Comparison of ENCODE assay signal across 22 mouse cellular contexts in genomic region chr19:27441106-27441505, GRCm38 (mm10). TPM values are rescaled to one million over a fixed set of nuclear protein-coding genes. Genes with fewer than 3 reads are reported as not detected.
DNase-seq lines count a peak whose midpoint lies in the region; ATAC-seq and TF ChIP-seq lines count a peak whose summit lies in the region.
"Had no signal": no experiment of that assay in that cellular context is flagged by ENCODE, and none has a peak within 500 bp of the region (broad histone marks: within the 10 kb centered on the region; RNA-seq: fewer than 3 reads in every experiment).

No protein-coding gene starts in this region.

- H3K4me3 ChIP-seq in heart, embryonic 16.5 days (ENCODE audit: low read length) = no peak overlapping the region
- H3K4me3 ChIP-seq in limb, embryonic 11.5 days (ENCODE audit: low read depth, low read length) = no peak overlapping the region
- H3K4me3 ChIP-seq in cerebellum, adult 2 months (replicated peaks; ENCODE audit: insufficient read depth, low read depth, low read length) = no peak overlapping the region
- H3K4me3 ChIP-seq: embryonic facial prominence, embryonic 12.5 days; gastrocnemius, adult 2 months; midbrain, embryonic 13.5 days; myocyte had no signal

- no peak for TF ChIP-seq CTCF in cerebellum, adult 2 months (IDR thresholded peaks at IDR 0.05; ENCODE audit: borderline replicate concordance, insufficient read depth, low read depth, low read length)

- peak; percentile 79 for ATAC-seq in heart, embryonic 16.5 days (replicated peaks; ENCODE audit: extremely low read depth, insufficient read depth, low FRiP score)
- ATAC-seq in limb, embryonic 11.5 days (ENCODE audit: insufficient number of reproducible peaks, low FRiP score, low TSS enrichment, low read depth) = peak; percentile 70; the same call in 1 of the 2 replicates
- ATAC-seq: forebrain, embryonic 16.5 days; hindbrain, embryonic 16.5 days; midbrain, embryonic 13.5 days; Patski had no signal

- peak overlapping the region; percentile 40 for H3K27ac ChIP-seq in heart, embryonic 16.5 days (ENCODE audit: low read length)
- H3K27ac ChIP-seq in limb, embryonic 11.5 days (replicated peaks; ENCODE audit: low read depth, low read length) = no peak overlapping the region; the same call in 1 of the 2 replicates
- H3K27ac ChIP-seq in cerebellum, adult 2 months (ENCODE audit: insufficient read depth, low read length) = no peak overlapping the region
- H3K27ac ChIP-seq: embryonic facial prominence, embryonic 12.5 days; gastrocnemius, adult 2 months; kidney, postnatal 0 days; midbrain, embryonic 13.5 days had no signal

- DNase-seq in heart, postnatal 36 days = no peak
- peak; percentile 49 for DNase-seq in brain, adult 2 months (ENCODE audit: low read depth, low spot score)
- DNase-seq in embryo, embryonic 11 days = peak; percentile 72
- DNase-seq in limb, embryonic 11.5 days (ENCODE audit: low spot score) = peak; percentile 69
- no peak for DNase-seq in adrenal gland, postnatal 14 days
- DNase-seq in cerebellum, adult 2 months = no peak
- DNase-seq: adrenal gland, adult 8-10 months; cerebellum, postnatal 14 days; gastrocnemius, adult 2 months; kidney, adult 11 months; liver; lung, postnatal 10 days; spleen, adult 18-20 months; thymus, postnatal 4 days had no signal

- no peaks in the 10 kb centered on the region for H3K9me3 ChIP-seq in heart, embryonic 16.5 days (replicated peaks; ENCODE audit: control insufficient read depth, low read length)
- no peaks in the 10 kb centered on the region for H3K9me3 ChIP-seq in limb, embryonic 11.5 days (ENCODE audit: control insufficient read depth, low read length)
- H3K9me3 ChIP-seq: embryonic facial prominence, embryonic 12.5 days; midbrain, embryonic 13.5 days had no signal

- TF ChIP-seq POLR2A in cerebellum, adult 2 months (IDR thresholded peaks at IDR 0.05; ENCODE audit: borderline replicate concordance, insufficient read depth, low read length) = no peak

- no peak overlapping the region for H3K4me2 ChIP-seq in heart, embryonic 16.5 days (ENCODE audit: low read depth, low read length)
- no peak overlapping the region for H3K4me2 ChIP-seq in limb, embryonic 11.5 days (ENCODE audit: low read depth, severe bottlenecking)
- H3K4me2 ChIP-seq: embryonic facial prominence, embryonic 12.5 days; midbrain, embryonic 13.5 days had no signal

- intact Hi-C loops in heart, postnatal 36 days (cut with DNase I) = loop anchor here (10.0 kb wide), 2 partner anchors 244 to 674 kb away; no protein-coding TSS in a partner anchor

- 58% methylated on average over 5 of the region's 5 CpGs for WGBS in heart, embryonic 16.5 days
- 15% methylated on average over 5 of the region's 5 CpGs for WGBS in limb, embryonic 11.5 days
- 77% methylated on average over 5 of the region's 5 CpGs for WGBS in cerebellum, adult 2 months

- H3K4me1 ChIP-seq in heart, embryonic 16.5 days (ENCODE audit: control insufficient read depth, insufficient read depth, low read length) = peaks cover 3% of the 10 kb centered on the region
- H3K4me1 ChIP-seq in limb, embryonic 11.5 days (ENCODE audit: control insufficient read depth, insufficient read depth, low read length) = peaks cover 17% of the 10 kb centered on the region
- H3K4me1 ChIP-seq in cerebellum, adult 2 months (ENCODE audit: control insufficient read depth, insufficient read depth, low read length) = no peaks in the 10 kb centered on the region
- H3K4me1 ChIP-seq: midbrain, embryonic 13.5 days had no signal

- no peak overlapping the region for H3K9ac ChIP-seq in heart, embryonic 16.5 days (ENCODE audit: low read length)
- no peak overlapping the region for H3K9ac ChIP-seq in limb, embryonic 11.5 days (ENCODE audit: low read length)
- H3K9ac ChIP-seq: embryonic facial prominence, embryonic 12.5 days; midbrain, embryonic 13.5 days had no signal

- H3K36me3 ChIP-seq in heart, embryonic 16.5 days (ENCODE audit: control insufficient read depth, insufficient read depth) = no peaks in the 10 kb centered on the region
- H3K36me3 ChIP-seq in limb, embryonic 11.5 days (ENCODE audit: control insufficient read depth, insufficient read depth, low read length) = no peaks in the 10 kb centered on the region
- H3K36me3 ChIP-seq: embryonic facial prominence, embryonic 12.5 days; midbrain, embryonic 13.5 days had no signal

- no peaks in the 10 kb centered on the region for H3K27me3 ChIP-seq in heart, embryonic 16.5 days (ENCODE audit: control insufficient read depth, insufficient read depth, low read length)
- no peaks in the 10 kb centered on the region for H3K27me3 ChIP-seq in limb, embryonic 11.5 days (ENCODE audit: control insufficient read depth, insufficient read depth, low read length)
- H3K27me3 ChIP-seq in cerebellum, adult 2 months (ENCODE audit: control insufficient read depth, insufficient read depth, low read length) = no peaks in the 10 kb centered on the region
- H3K27me3 ChIP-seq: embryonic facial prominence, embryonic 12.5 days had no signal

RNA-seq across cellular contexts. Expression of gene Pum3, which starts 11.5 kb away (rescaled TPM):
- polyA plus RNA-seq in heart, embryonic 16.5 days (2015; fragmentation: Nextera tagmentation; extraction: Ambion mirVana) = 34.7 and 47.8 TPM in 2 replicates
- total RNA-seq in heart, postnatal 36 days (2021) = 10 to 100 TPM; 30.3 to 33.1 TPM
- polyA plus RNA-seq in limb, embryonic 11.5 days (2014; fragmentation: Nextera tagmentation; extraction: Ambion mirVana) = 94.6 and 103 TPM in 2 replicates
- total RNA-seq in adrenal gland, postnatal 14 days (2021) = 98.9 and 123 TPM in 2 replicates
- polyA plus RNA-seq in cerebellum, adult 2 months (2012; rRNA removed) = 24.5 and 25.2 TPM in 2 replicates

Comparison
In these comparisons a context has a peak if more than half of its experiments do, and no peak if none do; other contexts are left out.
1. DNase-seq: peak in brain, adult 2 months (single experiment), embryo, embryonic 11 days (single experiment) and limb, embryonic 11.5 days (single experiment); none in heart, postnatal 36 days (0 of 2), adrenal gland, postnatal 14 days (single experiment) and cerebellum, adult 2 months (0 of 2).